Mouse (Mus musculus): ENCODE data around the gene Riox1.
"Not testable (repeated sequence)": the region's sequence is repeated elsewhere in the genome, so short reads cannot be mapped to it uniquely, and the experiment has no call there.

The Riox1 gene

GRCm38 (mm10) chr12:83950493-83950839 lies at the start of gene Riox1:
TSS of gene Riox1 (plus strand) at chr12:83950608.
- peak; percentile 72 for DNase-seq (ENCODE audit: low spot score)

DNA sequence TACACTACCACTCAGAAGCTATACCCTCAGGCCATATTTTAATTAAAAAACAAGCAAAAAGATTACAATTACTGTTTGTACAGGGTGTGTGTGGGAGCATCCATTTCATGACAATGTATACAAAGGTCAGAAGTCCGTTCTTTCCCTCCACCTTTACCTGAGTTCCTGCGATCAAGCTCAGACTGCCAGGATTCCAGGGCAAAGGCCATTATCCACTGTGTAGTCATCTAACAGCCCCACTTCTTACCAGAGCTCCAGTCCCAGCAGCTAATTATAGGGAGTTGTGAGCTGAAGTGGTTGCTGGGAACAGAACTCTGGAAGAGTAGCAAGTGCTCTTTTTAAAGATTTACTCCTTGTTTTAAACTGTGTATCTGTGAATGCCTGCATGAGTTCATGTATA lies 40.0 kb upstream of the Riox1 start:
- DNase-seq (ENCODE audit: low spot score), result no peak

- no peak for DNase-seq (ENCODE audit: low spot score)
These were observed 36.1 kb upstream of the Riox1 start for GRCm38 (mm10) chr12:83914202-83914740.

GRCm38 (mm10) chr12:83914797-83915196 lies 35.6 kb upstream of the Riox1 start:
- DNase-seq (ENCODE audit: low spot score), result no peak

DNA sequence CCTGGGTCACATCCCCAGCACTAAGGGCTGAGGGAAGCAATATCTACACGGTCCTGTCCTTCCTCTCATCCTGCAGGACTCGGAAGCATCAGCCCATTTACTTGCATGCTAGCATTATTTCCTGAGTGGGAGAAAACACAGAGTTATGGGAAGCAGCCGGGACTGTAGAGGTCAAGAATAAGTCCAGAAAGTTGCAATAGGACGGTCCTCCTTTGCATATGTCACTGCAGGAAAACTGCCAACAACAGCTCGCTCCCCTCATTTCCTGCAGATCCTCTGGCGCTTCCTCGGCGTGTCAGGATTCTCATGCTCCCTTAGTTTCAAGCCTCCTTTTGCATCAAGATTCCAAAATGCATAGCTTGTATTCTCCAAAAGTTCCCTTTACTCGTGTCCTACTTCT lies 33.5 kb upstream of the Riox1 start:
- no peak for DNase-seq (ENCODE audit: low spot score)

DNA sequence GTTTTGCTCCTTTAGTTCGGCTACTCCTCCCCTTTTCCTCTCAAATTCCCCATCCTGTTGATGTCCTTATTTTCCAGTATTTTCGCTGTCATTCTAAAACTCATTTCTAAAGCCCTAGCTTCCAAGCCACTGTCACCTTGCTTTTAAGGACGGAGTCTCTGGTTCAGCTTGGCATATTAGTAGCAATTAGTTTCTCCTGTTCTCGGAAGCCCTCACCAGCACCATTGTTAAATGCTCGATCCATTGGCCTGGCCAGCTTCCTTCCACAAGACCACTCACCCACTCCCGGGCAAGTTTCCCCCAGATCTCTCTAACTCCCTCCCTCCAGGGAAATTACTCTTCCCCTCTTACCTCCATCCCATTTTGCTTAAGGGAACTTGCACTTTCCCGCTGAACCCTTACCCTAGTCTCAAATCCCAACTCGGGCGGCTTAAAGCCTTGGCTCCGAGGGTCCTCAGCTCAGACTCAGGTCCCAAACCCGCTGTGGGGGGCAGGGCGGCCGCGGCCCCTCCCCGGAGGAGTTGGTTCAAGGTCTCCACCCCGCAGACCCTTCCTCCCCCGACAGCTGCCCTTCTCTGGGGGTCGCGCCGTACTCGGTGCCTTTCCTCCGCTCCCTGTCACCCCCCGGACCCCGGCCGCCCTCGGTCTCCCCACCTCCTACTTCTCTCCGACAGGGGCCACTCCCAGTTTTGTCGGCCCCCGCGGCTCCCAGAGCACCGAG lies 29.5 kb upstream of the Riox1 start:
- DNase-seq (ENCODE audit: low spot score), result peak; percentile 20

DNA sequence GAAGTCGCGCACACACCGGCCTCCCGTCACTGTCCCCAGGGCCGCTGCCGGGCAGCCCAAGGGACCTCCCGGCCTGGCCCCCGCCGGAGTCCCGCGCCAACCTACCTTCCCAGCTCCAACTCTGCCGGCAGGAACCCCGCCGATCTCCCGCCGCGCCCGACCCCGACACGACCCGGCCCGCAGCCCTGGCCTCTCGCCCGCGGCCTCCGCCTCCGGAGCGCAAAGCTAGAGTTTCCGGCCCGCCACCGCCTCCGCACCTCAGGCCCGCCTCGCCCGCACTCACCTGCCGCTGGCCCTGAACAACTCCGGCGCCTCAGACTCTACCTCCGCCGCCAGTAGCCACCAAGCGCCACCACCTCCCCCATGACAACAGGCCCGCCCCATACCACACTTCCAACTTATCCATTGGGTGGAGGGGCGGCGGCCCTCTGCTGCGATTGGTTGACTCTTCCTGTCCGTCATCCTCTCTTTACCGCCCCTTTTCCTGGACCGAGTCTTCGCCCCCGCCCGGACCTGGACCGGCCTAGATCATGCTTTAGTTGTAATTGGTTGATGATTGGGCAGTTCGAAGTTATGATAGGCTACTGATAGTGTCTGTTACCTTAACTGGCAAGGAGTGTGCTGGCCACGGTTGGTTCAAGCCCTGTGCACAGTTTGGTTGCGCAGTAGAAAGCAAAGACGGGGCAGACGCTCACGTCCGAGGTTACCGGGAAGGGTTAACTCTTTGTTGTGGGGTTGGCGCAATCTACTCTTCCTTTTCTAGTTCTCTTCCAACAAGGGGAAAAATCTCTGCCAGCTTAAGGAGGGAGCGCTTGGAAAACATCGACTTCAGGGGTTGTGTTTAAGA lies 28.6 kb upstream of the Riox1 start, which contains the start of gene Numb:
Gene Numb (minus strand): TSS at position 400 of the 847 bp plus-strand sequence.
- peak; percentile 94 for DNase-seq (ENCODE audit: low spot score)

- DNase-seq (ENCODE audit: low spot score), result no peak
These were observed 27.5 kb upstream of the Riox1 start for GRCm38 (mm10) chr12:83922724-83923485.

DNA sequence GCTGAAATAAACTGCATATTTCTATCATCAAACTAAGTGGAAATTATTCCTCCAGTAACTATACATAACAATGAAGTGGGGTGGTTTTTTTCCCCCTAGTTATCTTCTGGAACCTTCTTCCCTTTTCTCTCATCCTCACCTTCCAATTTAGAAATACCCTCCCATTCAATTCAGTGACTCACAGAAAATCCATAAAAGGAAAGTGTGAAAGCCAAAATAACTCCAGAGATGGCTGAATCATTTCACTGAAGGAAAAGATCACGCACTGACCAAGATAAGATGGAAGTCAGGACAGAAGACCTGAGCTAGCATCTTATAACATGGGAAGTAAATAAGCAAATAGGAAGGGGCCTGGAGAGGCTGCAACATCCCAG lies 26.9 kb upstream of the Riox1 start:
- no peak for DNase-seq (ENCODE audit: low spot score)

DNA sequence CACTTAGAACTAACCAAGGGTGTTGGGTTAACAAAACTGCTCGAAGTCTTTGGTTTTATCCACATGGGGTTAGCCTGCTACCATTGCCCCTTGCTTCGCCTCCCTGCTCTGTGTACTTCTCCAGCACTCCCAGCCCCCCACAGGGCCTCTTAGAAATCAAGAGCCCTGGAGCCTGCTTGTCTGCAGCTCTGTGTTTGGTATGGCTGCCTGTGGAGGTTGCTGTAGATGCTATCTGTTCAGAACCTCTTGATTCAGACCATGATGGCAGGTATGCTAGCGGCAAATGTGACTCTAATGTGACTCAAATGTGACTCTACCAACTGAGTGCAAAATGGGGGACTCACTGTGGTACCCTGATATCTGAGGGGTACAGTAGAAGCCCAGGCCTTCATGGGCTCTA lies 26.1 kb upstream of the Riox1 start:
- no peak for DNase-seq (ENCODE audit: low spot score)

- DNase-seq (ENCODE audit: low spot score), result no peak
These were observed 25.2 kb upstream of the Riox1 start for GRCm38 (mm10) chr12:83925160-83925703.

GRCm38 (mm10) chr12:83926061-83926460 lies 24.3 kb upstream of the Riox1 start:
- DNase-seq (ENCODE audit: low spot score), result no peak

GRCm38 (mm10) chr12:83927747-83928146 lies 22.7 kb upstream of the Riox1 start:
- no peak for DNase-seq (ENCODE audit: low spot score)

- no peak for DNase-seq (ENCODE audit: low spot score)
These were observed 21.1 kb upstream of the Riox1 start for GRCm38 (mm10) chr12:83929186-83929804.

- DNase-seq (ENCODE audit: low spot score), result no peak
These were observed 12.8 kb upstream of the Riox1 start for GRCm38 (mm10) chr12:83937600-83937999.

DNA sequence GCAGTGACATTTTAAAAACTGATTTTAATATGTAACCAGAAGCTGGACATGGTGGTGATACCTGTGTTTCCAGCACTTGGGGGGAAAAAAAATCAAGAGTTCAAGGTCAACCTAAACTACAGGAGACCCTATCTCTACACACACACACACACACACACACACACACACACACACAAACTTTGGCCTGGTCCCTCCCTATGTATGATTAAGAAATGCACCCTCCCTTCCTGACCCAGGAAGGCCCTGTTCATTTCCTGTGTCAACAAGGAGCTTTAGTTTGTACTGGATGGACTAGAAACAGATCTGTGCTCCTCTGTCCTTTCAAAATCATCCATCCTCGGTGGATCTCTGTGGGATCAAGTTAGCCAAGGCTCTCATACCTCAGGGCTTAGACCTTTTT lies 11.8 kb upstream of the Riox1 start:
- DNase-seq (ENCODE audit: low spot score), result not testable (repeated sequence)

- DNase-seq (ENCODE audit: low spot score), result no peak
These were observed 11.1 kb upstream of the Riox1 start for GRCm38 (mm10) chr12:83939332-83939731.

- no peak for DNase-seq (ENCODE audit: low spot score)
These were observed 10.4 kb upstream of the Riox1 start for GRCm38 (mm10) chr12:83940031-83940430.

- no peak for DNase-seq (ENCODE audit: low spot score)
These were observed 8.5 kb upstream of the Riox1 start for GRCm38 (mm10) chr12:83941938-83942337.

GRCm38 (mm10) chr12:83947260-83947811 lies 3.1 kb upstream of the Riox1 start:
- DNase-seq (ENCODE audit: low spot score), result no peak

DNA sequence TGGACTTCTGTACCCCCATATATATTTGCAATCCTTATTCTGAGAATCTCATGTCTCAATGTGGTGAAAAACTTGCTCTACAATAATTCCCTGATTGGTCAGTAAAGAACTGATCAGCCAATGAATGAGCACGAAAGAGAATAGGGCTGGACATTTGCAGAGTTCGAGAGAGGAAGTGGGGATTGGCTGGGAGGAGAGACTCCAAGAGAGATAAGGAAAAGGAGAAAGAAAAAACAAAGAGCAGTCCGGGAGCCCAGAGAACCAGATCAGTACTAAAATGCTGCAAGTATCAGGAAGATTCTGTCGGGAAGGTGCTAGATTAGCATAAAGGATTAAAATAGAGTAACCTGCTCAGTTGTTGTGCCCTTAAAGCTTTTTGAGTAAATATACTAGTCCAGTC lies 1.4 kb upstream of the Riox1 start:
- no peak for DNase-seq (ENCODE audit: low spot score)

Data from ovary, postnatal 14 days (tissue).